Mouse (Mus musculus): ENCODE measurements around the gene 3830406C13Rik. TPM values are rescaled to one million over a fixed set of nuclear protein-coding genes. Genes with fewer than 3 reads are reported as not detected.
A peak's percentile ranks its signal among the peaks of the same experiment; 100 is the strongest.

The 3830406C13Rik gene
- polyA plus RNA-seq, 1 experiment from 2014 or later = 32.9 TPM

GRCm38 (mm10) chr14:12338811-12339565, 55.0 kb downstream of the 3830406C13Rik start:
- Histone ChIP-seq H3K27me3 (ENCODE audit: control insufficient read depth, insufficient read depth, low read length) (peaks cover 69% of the 10 kb centered on the region), H3K4me1 (ENCODE audit: control insufficient read depth, insufficient read depth, low read length) (peaks cover 2% of the 10 kb centered on the region; the same call in 1 of the 2 replicates), H3K4me2 (ENCODE audit: low read depth, low read length) (no peak overlapping the region), H3K36me3 (replicated peaks; ENCODE audit: control insufficient read depth, insufficient read depth, low read depth, low read length) (no peaks in the 10 kb centered on the region), H3K4me3 (ENCODE audit: low read depth, low read length) (no peak overlapping the region), H3K27ac (replicated peaks; ENCODE audit: low read depth, low read length) (no peak overlapping the region), H3K9me3 (replicated peaks; ENCODE audit: control insufficient read depth, low read length) (no peaks in the 10 kb centered on the region), H3K9ac (replicated peaks; ENCODE audit: low read length) (no peak overlapping the region)
- no peak for ATAC-seq (replicated peaks; ENCODE audit: insufficient number of reproducible peaks, low FRiP score, low TSS enrichment, low read depth)
- WGBS = 1% methylated on average over 10 of the region's 10 CpGs
- no peak for DNase-seq (ENCODE audit: low spot score)

GRCm38 (mm10) chr14:12340238-12341074, 56.5 kb downstream of the 3830406C13Rik start:
- peaks cover 6% of the 10 kb centered on the region; the same call in 1 of the 2 replicates for H3K4me1 ChIP-seq (ENCODE audit: control insufficient read depth, insufficient read depth, low read length)
- WGBS = 1% methylated on average over 19 of the region's 19 CpGs
- no peaks in the 10 kb centered on the region for H3K9me3 ChIP-seq (replicated peaks; ENCODE audit: control insufficient read depth, low read length)
- peaks cover 76% of the 10 kb centered on the region for H3K27me3 ChIP-seq (ENCODE audit: control insufficient read depth, insufficient read depth, low read length)
- no peak overlapping the region for H3K9ac ChIP-seq (replicated peaks; ENCODE audit: low read length)
- ATAC-seq (replicated peaks; ENCODE audit: insufficient number of reproducible peaks, low FRiP score, low TSS enrichment, low read depth) (no peak), DNase-seq (ENCODE audit: low spot score) (peak; percentile 44)
- H3K27ac ChIP-seq (replicated peaks; ENCODE audit: low read depth, low read length) = no peak overlapping the region
- no peaks in the 10 kb centered on the region for H3K36me3 ChIP-seq (replicated peaks; ENCODE audit: control insufficient read depth, insufficient read depth, low read depth, low read length)
- H3K4me2 ChIP-seq (ENCODE audit: low read depth, low read length) = no peak overlapping the region
- H3K4me3 ChIP-seq (ENCODE audit: low read depth, low read length) = no peak overlapping the region

GRCm38 (mm10) chr14:12341075-12341788, 57.3 kb downstream of the 3830406C13Rik start:
- Histone ChIP-seq H3K4me2 (ENCODE audit: low read depth, low read length) (no peak overlapping the region), H3K36me3 (replicated peaks; ENCODE audit: control insufficient read depth, insufficient read depth, low read depth, low read length) (no peaks in the 10 kb centered on the region), H3K9me3 (replicated peaks; ENCODE audit: control insufficient read depth, low read length) (no peaks in the 10 kb centered on the region), H3K4me1 (ENCODE audit: control insufficient read depth, insufficient read depth, low read length) (peaks cover 6% of the 10 kb centered on the region; the same call in 1 of the 2 replicates), H3K27me3 (ENCODE audit: control insufficient read depth, insufficient read depth, low read length) (peaks cover 76% of the 10 kb centered on the region), H3K4me3 (ENCODE audit: low read depth, low read length) (no peak overlapping the region), H3K27ac (replicated peaks; ENCODE audit: low read depth, low read length) (no peak overlapping the region), H3K9ac (replicated peaks; ENCODE audit: low read length) (no peak overlapping the region)
- ATAC-seq (replicated peaks; ENCODE audit: insufficient number of reproducible peaks, low FRiP score, low TSS enrichment, low read depth) = peak; percentile 7; the same call in 1 of the 2 replicates
- under 1% methylated on average over 42 of the region's 42 CpGs for WGBS
- DNase-seq (ENCODE audit: low spot score) = peak; percentile 50

- Histone ChIP-seq H3K4me2 (ENCODE audit: low read depth, low read length) (no peak overlapping the region), H3K27ac (replicated peaks; ENCODE audit: low read depth, low read length) (no peak overlapping the region), H3K9ac (replicated peaks; ENCODE audit: low read length) (no peak overlapping the region), H3K4me1 (ENCODE audit: control insufficient read depth, insufficient read depth, low read length) (peaks cover 6% of the 10 kb centered on the region; the same call in 1 of the 2 replicates), H3K36me3 (replicated peaks; ENCODE audit: control insufficient read depth, insufficient read depth, low read depth, low read length) (no peaks in the 10 kb centered on the region), H3K9me3 (replicated peaks; ENCODE audit: control insufficient read depth, low read length) (no peaks in the 10 kb centered on the region), H3K27me3 (ENCODE audit: control insufficient read depth, insufficient read depth, low read length) (peaks cover 80% of the 10 kb centered on the region), H3K4me3 (ENCODE audit: low read depth, low read length) (no peak overlapping the region)
- DNase-seq (ENCODE audit: low spot score) = no peak
- WGBS = 2% methylated on average over 24 of the region's 24 CpGs
- ATAC-seq (replicated peaks; ENCODE audit: insufficient number of reproducible peaks, low FRiP score, low TSS enrichment, low read depth) = no peak
Measured at GRCm38 (mm10) chr14:12341789-12342457, 58.0 kb downstream of the 3830406C13Rik start.

- peak; percentile 36 for DNase-seq (ENCODE audit: low spot score)
- no peak overlapping the region for H3K4me3 ChIP-seq (ENCODE audit: low read depth, low read length)
- H3K4me1 ChIP-seq (ENCODE audit: control insufficient read depth, insufficient read depth, low read length) = peaks cover 6% of the 10 kb centered on the region; the same call in 1 of the 2 replicates
- no peak overlapping the region for H3K27ac ChIP-seq (replicated peaks; ENCODE audit: low read depth, low read length)
- no peak overlapping the region for H3K4me2 ChIP-seq (ENCODE audit: low read depth, low read length)
- H3K9ac ChIP-seq (replicated peaks; ENCODE audit: low read length) = no peak overlapping the region; the same call in 1 of the 2 replicates
- no peaks in the 10 kb centered on the region for H3K36me3 ChIP-seq (replicated peaks; ENCODE audit: control insufficient read depth, insufficient read depth, low read depth, low read length)
- peaks cover 78% of the 10 kb centered on the region for H3K27me3 ChIP-seq (ENCODE audit: control insufficient read depth, insufficient read depth, low read length)
- WGBS = 1% methylated on average over 23 of the region's 23 CpGs
- no peaks in the 10 kb centered on the region for H3K9me3 ChIP-seq (replicated peaks; ENCODE audit: control insufficient read depth, low read length)
- no peak for ATAC-seq (replicated peaks; ENCODE audit: insufficient number of reproducible peaks, low FRiP score, low TSS enrichment, low read depth)
Measured at GRCm38 (mm10) chr14:12342458-12343131, 58.6 kb downstream of the 3830406C13Rik start.

- Histone ChIP-seq H3K9me3 (replicated peaks; ENCODE audit: control insufficient read depth, low read length) (no peaks in the 10 kb centered on the region), H3K4me1 (ENCODE audit: control insufficient read depth, insufficient read depth, low read length) (0 out of 2 replicates have a peak, but pooled peaks cover 6% of the 10 kb centered on the region), H3K27ac (replicated peaks; ENCODE audit: low read depth, low read length) (no peak overlapping the region), H3K36me3 (replicated peaks; ENCODE audit: control insufficient read depth, insufficient read depth, low read depth, low read length) (no peaks in the 10 kb centered on the region), H3K9ac (replicated peaks; ENCODE audit: low read length) (no peak overlapping the region; the same call in 1 of the 2 replicates), H3K27me3 (ENCODE audit: control insufficient read depth, insufficient read depth, low read length) (peaks cover 79% of the 10 kb centered on the region), H3K4me3 (ENCODE audit: low read depth, low read length) (peak overlapping the region; percentile 21), H3K4me2 (ENCODE audit: low read depth, low read length) (peak overlapping the region; percentile 16; the same call in 1 of the 2 replicates)
- WGBS = 2% methylated on average over 20 of the region's 20 CpGs
- no peak for ATAC-seq (replicated peaks; ENCODE audit: insufficient number of reproducible peaks, low FRiP score, low TSS enrichment, low read depth)
- peak; percentile 48 for DNase-seq (ENCODE audit: low spot score)
Measured at GRCm38 (mm10) chr14:12343451-12343941, 59.5 kb downstream of the 3830406C13Rik start.
